Mouse (Mus musculus) ES-Bruce4 (cell line): ENCODE measurements around the gene Nkx2-3.

Experiments used
- CTCF ChIP-seq: IDR thresholded peaks from one replicate; pipeline ENCODE4 v1.8.1; 2011; ENCODE audit warnings: low read depth, low read length
- POLR2A ChIP-seq: IDR thresholded peaks from one replicate; pipeline ENCODE4 v1.8.1; 2011; ENCODE audit warnings: low read length; ENCODE audit not compliant: insufficient read depth

- no peak for TF ChIP-seq CTCF
- no peak for TF ChIP-seq POLR2A
Observed at GRCm38 (mm10) chr19:43616415-43616861, 4.3 kb downstream of the Nkx2-3 start.
